ENCODE assay signal across 11 mouse cellular contexts in genomic region chr7:130969076-130969475, GRCm38 (mm10). TPM values are rescaled to one million over a fixed set of nuclear protein-coding genes. Genes with fewer than 3 reads are reported as not detected.
DNase-seq lines count a peak whose midpoint lies in the region; ATAC-seq and TF ChIP-seq lines count a peak whose summit lies in the region.
"Had no signal": no experiment of that assay in that cellular context is flagged by ENCODE, and none has a peak within 500 bp of the region (broad histone marks: within the 10 kb centered on the region; RNA-seq: fewer than 3 reads in every experiment).

No protein-coding gene starts in this region.

- no peak for TF ChIP-seq CTCF in spleen, adult 2 months (IDR thresholded peaks at IDR 0.05; ENCODE audit: extremely low read depth, insufficient read depth, insufficient read length, insufficient replicate concordance)
- TF ChIP-seq CTCF in stomach, postnatal 0 days (IDR thresholded peaks at IDR 0.05; ENCODE audit: low read depth): no peak
- no peak for TF ChIP-seq CTCF in cerebellum, adult 2 months (IDR thresholded peaks at IDR 0.05; ENCODE audit: borderline replicate concordance, insufficient read depth, low read depth, low read length)

- WGBS in heart, embryonic 13.5 days: 70% methylated on average over 5 of the region's 5 CpGs
- WGBS in spleen, adult 2 months: 51% methylated on average over 5 of the region's 5 CpGs
- WGBS in stomach, postnatal 0 days: 65% methylated on average over 5 of the region's 5 CpGs
- 77% methylated on average over 5 of the region's 5 CpGs for WGBS in cerebellum, adult 2 months

- TF ChIP-seq POLR2A in spleen, adult 2 months (IDR thresholded peaks at IDR 0.05; ENCODE audit: low read depth, low read length): no peak
- no peak for TF ChIP-seq POLR2A in cerebellum, adult 2 months (IDR thresholded peaks at IDR 0.05; ENCODE audit: borderline replicate concordance, insufficient read depth, low read length)

- H3K4me2 ChIP-seq in heart, embryonic 13.5 days: no peak overlapping the region
- no peak overlapping the region for H3K4me2 ChIP-seq in stomach, postnatal 0 days (replicated peaks; ENCODE audit: low read depth)
- H3K4me2 ChIP-seq: midbrain, embryonic 15.5 days had no signal

- no peak for ATAC-seq in heart, embryonic 13.5 days (ENCODE audit: extremely low read depth, insufficient number of reproducible peaks, low FRiP score, low TSS enrichment)
- no peak for ATAC-seq in stomach, postnatal 0 days (ENCODE audit: low FRiP score, low TSS enrichment)
- ATAC-seq: inflammation-experienced regulatory T-cells, adult 6 months; midbrain, embryonic 15.5 days had no signal

- peak overlapping the region; percentile 55; the same call in 1 of the 2 replicates for H3K27ac ChIP-seq in heart, embryonic 13.5 days (replicated peaks)
- 0 out of 2 replicates have a peak overlapping the region, but pooled peaks have one; percentile 3 for H3K27ac ChIP-seq in spleen, adult 2 months (ENCODE audit: insufficient read depth, low read length)
- peak overlapping the region; percentile 56 for H3K27ac ChIP-seq in stomach, postnatal 0 days (replicated peaks)
- H3K27ac ChIP-seq in cerebellum, adult 2 months (ENCODE audit: insufficient read depth, low read length): no peak overlapping the region
- H3K27ac ChIP-seq: midbrain, embryonic 15.5 days had no signal

- no peak overlapping the region for H3K9ac ChIP-seq in heart, embryonic 13.5 days
- no peak overlapping the region for H3K9ac ChIP-seq in stomach, postnatal 0 days (ENCODE audit: low read length)
- H3K9ac ChIP-seq: midbrain, embryonic 15.5 days had no signal

- H3K27me3 ChIP-seq in heart, embryonic 13.5 days (replicated peaks): no peaks in the 10 kb centered on the region
- H3K27me3 ChIP-seq in spleen, adult 2 months (ENCODE audit: control insufficient read depth, insufficient read depth, low read length): no peaks in the 10 kb centered on the region
- no peaks in the 10 kb centered on the region for H3K27me3 ChIP-seq in stomach, postnatal 0 days (ENCODE audit: control insufficient read depth, insufficient read depth, low read length)
- no peaks in the 10 kb centered on the region for H3K27me3 ChIP-seq in cerebellum, adult 2 months (ENCODE audit: control insufficient read depth, insufficient read depth, low read length)
- H3K27me3 ChIP-seq: midbrain, embryonic 15.5 days had no signal

- H3K4me1 ChIP-seq in heart, embryonic 13.5 days: peaks cover 53% of the 10 kb centered on the region
- H3K4me1 ChIP-seq in spleen, adult 2 months (ENCODE audit: control insufficient read depth, insufficient read depth, insufficient read length): no peaks in the 10 kb centered on the region
- peaks cover 4% of the 10 kb centered on the region; the same call in 1 of the 2 replicates for H3K4me1 ChIP-seq in stomach, postnatal 0 days (replicated peaks; ENCODE audit: control insufficient read depth, insufficient read depth)
- H3K4me1 ChIP-seq in cerebellum, adult 2 months (ENCODE audit: control insufficient read depth, insufficient read depth, low read length): peaks cover 21% of the 10 kb centered on the region
- H3K4me1 ChIP-seq: midbrain, embryonic 15.5 days had no signal

- no peaks in the 10 kb centered on the region for H3K36me3 ChIP-seq in heart, embryonic 13.5 days
- no peaks in the 10 kb centered on the region for H3K36me3 ChIP-seq in spleen, adult 2 months (ENCODE audit: control insufficient read depth, insufficient read depth, low read length)
- no peaks in the 10 kb centered on the region for H3K36me3 ChIP-seq in stomach, postnatal 0 days (ENCODE audit: control insufficient read depth, insufficient read depth, low read length)
- H3K36me3 ChIP-seq: midbrain, embryonic 15.5 days had no signal

- DNase-seq in heart, postnatal 4 days: no peak
- DNase-seq in spleen, adult 2 months (ENCODE audit: low read depth in 1 of 2, low spot score in 2 of 2): no peak
- no peak for DNase-seq in spleen, adult 12 weeks (ENCODE audit: low spot score)
- peak; percentile 53 for DNase-seq in fibroblast of lung, adult 2 months (ENCODE audit: low read depth)
- no peak for DNase-seq in stomach, postnatal 0 days (ENCODE audit: low spot score)
- no peak for DNase-seq in urinary bladder, postnatal 14 days (ENCODE audit: low spot score)
- no peak for DNase-seq in cerebellum, adult 2 months
- DNase-seq: thymus, postnatal 25 days had no signal

- no peak for TF ChIP-seq EP300 in stomach, postnatal 0 days (optimal IDR thresholded peaks at IDR 0.05)

- no peaks in the 10 kb centered on the region for H3K9me3 ChIP-seq in heart, embryonic 13.5 days
- no peaks in the 10 kb centered on the region for H3K9me3 ChIP-seq in stomach, postnatal 0 days (ENCODE audit: control insufficient read depth, low read length)
- H3K9me3 ChIP-seq: midbrain, embryonic 15.5 days had no signal

- H3K4me3 ChIP-seq in heart, embryonic 13.5 days: no peak overlapping the region
- H3K4me3 ChIP-seq in spleen, adult 2 months (ENCODE audit: extremely low read depth, insufficient read depth, insufficient read length): no peak overlapping the region
- no peak overlapping the region for H3K4me3 ChIP-seq in stomach, postnatal 0 days (ENCODE audit: low read depth, low read length)
- H3K4me3 ChIP-seq in cerebellum, adult 2 months (replicated peaks; ENCODE audit: insufficient read depth, low read depth, low read length): no peak overlapping the region
- H3K4me3 ChIP-seq: midbrain, embryonic 15.5 days had no signal

RNA-seq across cellular contexts. Expression of gene Htra1, which starts 33.2 kb away (rescaled TPM):
- polyA plus RNA-seq in heart, embryonic 13.5 days (2015; fragmentation: Nextera tagmentation; extraction: Ambion mirVana): 52.9 and 65.4 TPM in 2 replicates
- total RNA-seq in heart, postnatal 4 days (2021): 100 to 1,000 TPM; 125 to 139 TPM
- polyA plus RNA-seq in spleen, adult 2 months (2012; rRNA removed): 37.7 and 47.4 TPM in 2 replicates
- 48.6 and 51.6 TPM in 2 replicates for polyA plus RNA-seq in stomach, postnatal 0 days (2015; fragmentation: Nextera tagmentation; extraction: Ambion mirVana)
- 188 and 231 TPM in 2 replicates for polyA plus RNA-seq in cerebellum, adult 2 months (2012; rRNA removed)
- polyA plus RNA-seq: inflammation-experienced regulatory T-cells, adult 6 months had no signal
